Mouse (Mus musculus) cerebellum, adult 9-11 months (tissue): ENCODE results near the gene Scn5a.

Experiments
- DNase-seq: peaks from one replicate; pipeline ENCODE4 v3.0.0; 2022

Gene Scn5a

GRCm38 (mm10) chr9:119445737-119446136, 133.1 kb downstream of the Scn5a start:
- DNase-seq = no peak

- peak; percentile 98 for DNase-seq
These were observed 133.9 kb downstream of the Scn5a start, which contains the start of gene Exog for GRCm38 (mm10) chr9:119444738-119445429. TSS of gene Exog (plus strand) at chr9:119444943.

GRCm38 (mm10) chr9:119438498-119439000, 140.3 kb downstream of the Scn5a start:
- no peak for DNase-seq

DNA sequence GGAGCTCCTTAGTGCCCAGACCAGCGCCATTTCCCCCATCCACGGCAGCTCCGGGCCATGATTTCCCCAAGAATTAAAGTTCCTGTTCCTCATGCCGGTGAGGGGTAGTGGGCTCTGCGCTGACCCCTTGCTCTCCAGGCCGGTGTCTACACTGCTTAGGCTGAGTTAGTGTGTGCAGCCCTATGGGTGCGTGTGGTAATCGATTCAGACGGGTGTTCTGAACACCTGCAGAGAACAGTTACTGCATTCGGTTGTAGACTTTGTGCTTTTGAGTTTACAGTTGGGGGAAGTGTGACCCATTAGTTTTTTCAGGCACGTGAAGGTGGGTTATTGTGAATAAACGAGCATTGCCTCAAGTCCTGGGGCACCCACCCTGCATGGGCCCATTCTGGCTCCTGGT, 140.8 kb downstream of the Scn5a start:
- no peak for DNase-seq

DNA sequence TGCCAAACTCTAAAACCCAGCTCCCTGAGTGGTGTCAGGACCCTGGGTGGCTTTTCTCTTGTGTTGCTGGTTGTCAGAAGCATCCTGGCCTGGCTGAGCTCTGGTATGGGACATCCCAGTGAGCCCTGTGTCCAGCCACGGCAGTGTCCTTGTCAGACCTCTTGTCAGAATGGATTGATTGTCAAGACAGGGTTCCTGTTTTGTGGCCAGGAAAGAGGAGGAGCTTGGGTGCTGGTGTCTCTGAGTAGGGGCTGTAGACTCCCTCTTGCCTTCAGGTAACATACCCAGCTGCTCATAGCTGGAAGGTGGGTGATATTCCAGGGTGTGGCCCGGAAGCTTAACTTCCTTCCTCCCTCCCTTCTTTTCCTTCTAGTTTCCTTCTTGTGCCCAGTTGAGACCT, 143.0 kb downstream of the Scn5a start:
- DNase-seq = no peak
